In the genomic region with DNA sequence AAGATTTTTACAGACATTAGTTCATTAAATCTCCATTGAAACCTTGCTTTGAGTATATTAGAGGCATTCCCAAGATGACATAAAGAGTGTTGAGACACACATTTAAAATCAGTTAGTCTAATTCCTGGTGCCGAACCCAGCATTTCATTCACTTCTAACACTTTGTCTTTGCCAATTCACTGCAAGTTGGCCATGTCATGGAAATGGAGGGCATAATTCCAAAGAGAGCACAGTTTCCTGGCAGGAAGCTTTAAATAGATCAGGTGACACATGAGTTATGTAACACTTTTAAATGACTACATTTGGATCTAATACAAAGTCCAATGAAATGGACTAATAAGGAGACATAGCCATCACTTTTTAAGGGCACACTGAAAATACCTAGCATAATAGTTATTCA, we compare ENCODE assay signal across 20 mouse cellular contexts.
A peak's percentile ranks its signal among the peaks of the same experiment; 100 is the strongest.
DNase-seq lines count a peak whose midpoint lies in the region; ATAC-seq and TF ChIP-seq lines count a peak whose summit lies in the region.
"Had no signal": no experiment of that assay in that cellular context is flagged by ENCODE, and none has a peak within 500 bp of the region (broad histone marks: within the 10 kb centered on the region; RNA-seq: fewer than 3 reads in every experiment).

No protein-coding gene starts in this region.

- 54% methylated on average over 1 of the region's 1 CpGs for WGBS in forebrain, embryonic 14.5 days
- WGBS in forebrain, embryonic 12.5 days = 86% methylated on average over 1 of the region's 1 CpGs
- WGBS in liver, adult 2 months = 43% methylated on average over 1 of the region's 1 CpGs
- 82% methylated on average over 1 of the region's 1 CpGs for WGBS in liver, embryonic 12.5 days (ENCODE audit: insufficient replicate concordance)

- no peak for TF ChIP-seq POLR2A in liver, adult 2 months (IDR thresholded peaks at IDR 0.05; ENCODE audit: extremely low read depth, insufficient read depth, low read length)

- no peak for TF ChIP-seq CTCF in liver, adult 2 months (IDR thresholded peaks at IDR 0.05; ENCODE audit: low read depth, low read length)

- no peak overlapping the region for H3K9ac ChIP-seq in forebrain, embryonic 14.5 days (ENCODE audit: low read length)
- H3K9ac ChIP-seq in forebrain, embryonic 12.5 days = no peak overlapping the region
- no peak overlapping the region for H3K9ac ChIP-seq in liver, adult 2 months (ENCODE audit: low read depth, low read length)
- no peak overlapping the region for H3K9ac ChIP-seq in liver, embryonic 12.5 days
- H3K9ac ChIP-seq: embryonic facial prominence, embryonic 12.5 days; heart, embryonic 13.5 days; hindbrain, embryonic 15.5 days had no signal

- no peaks in the 10 kb centered on the region for H3K4me1 ChIP-seq in forebrain, embryonic 14.5 days (ENCODE audit: control insufficient read depth, insufficient read depth, low read length)
- no peaks in the 10 kb centered on the region for H3K4me1 ChIP-seq in forebrain, embryonic 12.5 days
- H3K4me1 ChIP-seq in liver, adult 2 months (ENCODE audit: control insufficient read depth, insufficient read depth, low read length) = no peaks in the 10 kb centered on the region
- no peaks in the 10 kb centered on the region for H3K4me1 ChIP-seq in liver, embryonic 12.5 days
- H3K4me1 ChIP-seq: embryonic facial prominence, embryonic 12.5 days; heart, embryonic 13.5 days; hindbrain, embryonic 15.5 days had no signal

- ATAC-seq in forebrain, embryonic 14.5 days = peak; percentile 60; the same call in 1 of the 2 replicates
- ATAC-seq in forebrain, embryonic 12.5 days (ENCODE audit: low FRiP score) = no peak
- ATAC-seq in liver, embryonic 12.5 days = no peak
- ATAC-seq: CD4-positive, CD25-positive, alpha-beta regulatory T cell, adult 4 months; intestine, embryonic 16.5 days had no signal

- no peaks in the 10 kb centered on the region for H3K79me2 ChIP-seq in liver, adult 2 months (ENCODE audit: control insufficient read depth, insufficient read depth, low read length)

- H3K27me3 ChIP-seq in forebrain, embryonic 14.5 days (replicated peaks; ENCODE audit: control insufficient read depth, insufficient read depth, low read length) = no peaks in the 10 kb centered on the region
- H3K27me3 ChIP-seq in forebrain, embryonic 12.5 days = no peaks in the 10 kb centered on the region
- no peaks in the 10 kb centered on the region for H3K27me3 ChIP-seq in liver, adult 2 months (ENCODE audit: control insufficient read depth, insufficient read depth, low read length)
- no peaks in the 10 kb centered on the region for H3K27me3 ChIP-seq in liver, embryonic 12.5 days (replicated peaks)
- H3K27me3 ChIP-seq: embryonic facial prominence, embryonic 12.5 days; heart, embryonic 13.5 days; hindbrain, embryonic 15.5 days had no signal

- no peaks in the 10 kb centered on the region for H3K9me3 ChIP-seq in forebrain, embryonic 14.5 days (replicated peaks; ENCODE audit: control insufficient read depth, low read length)
- no peaks in the 10 kb centered on the region for H3K9me3 ChIP-seq in forebrain, embryonic 12.5 days
- no peaks in the 10 kb centered on the region for H3K9me3 ChIP-seq in liver, embryonic 12.5 days (replicated peaks)
- H3K9me3 ChIP-seq: embryonic facial prominence, embryonic 12.5 days; G1E; heart, embryonic 13.5 days; hindbrain, embryonic 15.5 days had no signal

- H3K27ac ChIP-seq in forebrain, embryonic 14.5 days (ENCODE audit: low read depth, low read length) = no peak overlapping the region
- no peak overlapping the region for H3K27ac ChIP-seq in forebrain, embryonic 12.5 days
- no peak overlapping the region for H3K27ac ChIP-seq in liver, adult 2 months (replicated peaks; ENCODE audit: insufficient read depth, low read depth, low read length)
- no peak overlapping the region for H3K27ac ChIP-seq in liver, embryonic 12.5 days
- H3K27ac ChIP-seq: embryonic facial prominence, embryonic 12.5 days; heart, embryonic 13.5 days; hindbrain, embryonic 15.5 days had no signal

- no peaks in the 10 kb centered on the region for H3K36me3 ChIP-seq in forebrain, embryonic 14.5 days (ENCODE audit: control insufficient read depth, insufficient read depth, low read length)
- no peaks in the 10 kb centered on the region for H3K36me3 ChIP-seq in forebrain, embryonic 12.5 days (replicated peaks)
- no peaks in the 10 kb centered on the region for H3K36me3 ChIP-seq in liver, adult 2 months (ENCODE audit: control insufficient read depth, insufficient read depth, low read length)
- H3K36me3 ChIP-seq in liver, embryonic 12.5 days = no peaks in the 10 kb centered on the region
- H3K36me3 ChIP-seq: embryonic facial prominence, embryonic 12.5 days; G1E; heart, embryonic 13.5 days; hindbrain, embryonic 15.5 days had no signal

- DNase-seq in adrenal gland, postnatal 10 days = peak; percentile 17
- DNase-seq in adrenal gland, adult 2 months = no peak
- peak; percentile 68 for DNase-seq in forebrain, embryonic 14.5 days (ENCODE audit: low spot score)
- DNase-seq in liver, adult 2 months (ENCODE audit: extremely low read depth, low read depth, low spot score) = peak; percentile 82
- peak; percentile 3 for DNase-seq in skeletal muscle tissue, adult 2 months (ENCODE audit: low read depth, low spot score)
- DNase-seq in kidney, postnatal 14 days = no peak
- DNase-seq: adrenal gland, postnatal 36 days; B cell, adult 2 months; cerebellum, adult 18-20 months; gastrocnemius, postnatal 14 days; heart, postnatal 36 days; kidney, adult 2 months had no signal

- no peak overlapping the region for H3K4me2 ChIP-seq in forebrain, embryonic 14.5 days (ENCODE audit: low read length)
- H3K4me2 ChIP-seq in forebrain, embryonic 12.5 days = no peak overlapping the region
- H3K4me2 ChIP-seq in liver, embryonic 12.5 days = no peak overlapping the region
- H3K4me2 ChIP-seq: embryonic facial prominence, embryonic 12.5 days; heart, embryonic 13.5 days; hindbrain, embryonic 15.5 days had no signal

- H3K4me3 ChIP-seq in forebrain, embryonic 14.5 days (ENCODE audit: low read depth, low read length) = no peak overlapping the region
- no peak overlapping the region for H3K4me3 ChIP-seq in forebrain, embryonic 12.5 days (replicated peaks)
- H3K4me3 ChIP-seq in liver, adult 2 months (ENCODE audit: insufficient read depth, low read depth, low read length) = no peak overlapping the region
- H3K4me3 ChIP-seq in liver, embryonic 12.5 days = no peak overlapping the region
- H3K4me3 ChIP-seq: embryonic facial prominence, embryonic 12.5 days; heart, embryonic 13.5 days; hindbrain, embryonic 15.5 days had no signal

Comparison
In these comparisons a context has a peak if more than half of its experiments do, and no peak if none do; other contexts are left out.
1. DNase-seq: peak in adrenal gland, postnatal 10 days (single experiment), forebrain, embryonic 14.5 days (single experiment), liver, adult 2 months (single experiment) and skeletal muscle tissue, adult 2 months (single experiment); none in adrenal gland, adult 2 months (single experiment) and kidney, postnatal 14 days (single experiment).